Mouse (Mus musculus) embryonic facial prominence, embryonic 14.5 days (tissue): ENCODE results near the gene Grasp. TPM values are rescaled to one million over a fixed set of nuclear protein-coding genes. Genes with fewer than 3 reads are reported as not detected.

Source experiments
- ATAC-seq: fragments of 200-750 bp; cut with Nextera tagmentation; 2 replicates; pipeline ENCODE4 v1.8.0; 2017; ENCODE audit warnings: low read depth, moderate number of reproducible peaks, moderate TSS enrichment
- DNase-seq: peaks from one replicate; pipeline ENCODE4 v3.0.0-alpha.2; 2015; ENCODE audit warnings: low spot score
- H3K27ac ChIP-seq: fragments of 300-500 bp; sonication (generic); replicated peaks from 2 replicates; pipeline ENCODE4 v1.5.1; 2014; ENCODE audit warnings: low read depth, mild to moderate bottlenecking, low read length, moderate library complexity
- H3K27me3 ChIP-seq: fragments of 300-500 bp; sonication (generic); replicated peaks from 2 replicates; pipeline ENCODE4 v1.6.1; 2014; ENCODE audit warnings: low read length; ENCODE audit not compliant: control insufficient read depth, insufficient read depth
- H3K36me3 ChIP-seq: fragments of 300-500 bp; sonication (generic); 2 replicates; pipeline ENCODE4 v1.6.1; 2014; ENCODE audit warnings: low read length, mixed read lengths; ENCODE audit not compliant: control insufficient read depth, insufficient read depth
- H3K4me1 ChIP-seq: fragments of 300-500 bp; sonication (generic); 2 replicates; pipeline ENCODE4 v1.6.1; 2014; ENCODE audit warnings: antibody characterized with exemption, low read length; ENCODE audit not compliant: control insufficient read depth, insufficient read depth
- H3K4me2 ChIP-seq: fragments of 300-500 bp; sonication (generic); 2 replicates; pipeline ENCODE4 v1.6.1; 2014; ENCODE audit warnings: low read depth, mild to moderate bottlenecking, low read length, moderate library complexity, mixed read lengths
- H3K4me3 ChIP-seq: fragments of 300-500 bp; sonication (generic); 2 replicates; pipeline ENCODE4 v1.5.1; 2014; ENCODE audit warnings: low read depth, mild to moderate bottlenecking, low read length
- H3K9ac ChIP-seq: fragments of 300-500 bp; sonication (generic); 2 replicates; pipeline ENCODE4 v1.6.1; 2014; ENCODE audit warnings: low read depth, mild to moderate bottlenecking, low read length, moderate library complexity, mixed read lengths
- H3K9me3 ChIP-seq: fragments of 300-500 bp; sonication (generic); 2 replicates; pipeline ENCODE4 v1.6.1; 2016; ENCODE audit warnings: low read length; ENCODE audit not compliant: control insufficient read depth
- WGBS: fragments of 180-500 bp; shearing (Covaris S2); extraction: QIAGEN DNeasy Blood & Tissue Kit; methylation state at CpG from one replicate; pipeline ENCODE4 v1.1.7; 2014; 5-methylcytosine and 5-hydroxymethylcytosine counted together
- polyA plus RNA-seq: library from polyadenylated mRNA; unstranded; fragments of >200 nt; fragmentation: Nextera tagmentation; extraction: Ambion mirVana; gene quantifications from 2 replicates; pipeline ENCODE4 v1.2.1, GENCODE M21; 2014

The Grasp gene
- polyA plus RNA-seq, 1 experiment from 2014 or later = 7.9 TPM

GRCm38 (mm10) chr15:101191459-101192259, 32.3 kb upstream of the Grasp start:
- no peak overlapping the region for H3K4me3 ChIP-seq
- H3K4me1 ChIP-seq = peaks cover 12% of the 10 kb centered on the region
- peak; percentile 71 for DNase-seq
- no peak overlapping the region for H3K9ac ChIP-seq
- H3K27ac ChIP-seq = no peak overlapping the region; the same call in 1 of the 2 replicates
- H3K4me2 ChIP-seq = no peak overlapping the region
- no peaks in the 10 kb centered on the region for H3K9me3 ChIP-seq
- ATAC-seq = peak; percentile 35; the same call in 1 of the 2 replicates
- 42% methylated on average over 13 of the region's 13 CpGs for whole genome bisulfite sequencing
- H3K27me3 ChIP-seq = no peaks in the 10 kb centered on the region
- H3K36me3 ChIP-seq = peaks cover 29% of the 10 kb centered on the region

- ATAC-seq (no peak), DNase-seq (no peak)
These were observed 31.7 kb upstream of the Grasp start for GRCm38 (mm10) chr15:101192260-101192640.

GRCm38 (mm10) chr15:101192651-101193050, 31.3 kb upstream of the Grasp start:
- Histone ChIP-seq H3K4me2 (no peak overlapping the region), H3K36me3 (peaks cover 39% of the 10 kb centered on the region), H3K27me3 (no peaks in the 10 kb centered on the region), H3K27ac (no peak overlapping the region), H3K9me3 (no peaks in the 10 kb centered on the region), H3K4me3 (no peak overlapping the region), H3K4me1 (peaks cover 12% of the 10 kb centered on the region), H3K9ac (no peak overlapping the region)
- ATAC-seq = no peak
- WGBS = 82% methylated on average over 7 of the region's 7 CpGs
- no peak for DNase-seq

More at GRCm38 (mm10) chr15:101192260-101192640, 31.7 kb upstream of the Grasp start:
- no peaks in the 10 kb centered on the region for H3K27me3 ChIP-seq
- 53% methylated on average over 7 of the region's 7 CpGs for WGBS
- H3K9ac ChIP-seq = no peak overlapping the region
- peaks cover 35% of the 10 kb centered on the region for H3K36me3 ChIP-seq
- H3K4me2 ChIP-seq = no peak overlapping the region
- H3K9me3 ChIP-seq = no peaks in the 10 kb centered on the region
- H3K4me1 ChIP-seq = peaks cover 12% of the 10 kb centered on the region
- H3K4me3 ChIP-seq = no peak overlapping the region
- H3K27ac ChIP-seq = no peak overlapping the region

- ATAC-seq (no peak), DNase-seq (no peak)
- Histone ChIP-seq H3K4me2 (no peak overlapping the region), H3K27ac (no peak overlapping the region), H3K27me3 (no peaks in the 10 kb centered on the region), H3K36me3 (peaks cover 46% of the 10 kb centered on the region), H3K4me3 (no peak overlapping the region), H3K4me1 (peaks cover 12% of the 10 kb centered on the region), H3K9ac (no peak overlapping the region), H3K9me3 (no peaks in the 10 kb centered on the region)
- 91% methylated on average over 6 of the region's 6 CpGs for WGBS
These were observed 30.0 kb upstream of the Grasp start for GRCm38 (mm10) chr15:101193971-101194370.

GRCm38 (mm10) chr15:101194951-101195823, 28.8 kb upstream of the Grasp start:
- Histone ChIP-seq H3K27ac (no peak overlapping the region), H3K4me1 (peaks cover 12% of the 10 kb centered on the region), H3K9ac (no peak overlapping the region), H3K4me2 (no peak overlapping the region), H3K9me3 (no peaks in the 10 kb centered on the region), H3K36me3 (peaks cover 56% of the 10 kb centered on the region), H3K4me3 (no peak overlapping the region), H3K27me3 (no peaks in the 10 kb centered on the region)
- DNase-seq = no peak
- 83% methylated on average over 16 of the region's 16 CpGs for WGBS
- ATAC-seq = no peak

- 93% methylated on average over 8 of the region's 8 CpGs for whole genome bisulfite sequencing
- no peak for ATAC-seq
- H3K4me2 ChIP-seq = no peak overlapping the region
These were observed 27.8 kb upstream of the Grasp start for GRCm38 (mm10) chr15:101196079-101196795.

GRCm38 (mm10) chr15:101196961-101197360, 27.0 kb upstream of the Grasp start:
- peaks cover 4% of the 10 kb centered on the region for H3K4me1 ChIP-seq
- ATAC-seq (no peak), DNase-seq (no peak)
- H3K4me2 ChIP-seq = no peak overlapping the region
- H3K27ac ChIP-seq = no peak overlapping the region
- H3K9ac ChIP-seq = no peak overlapping the region
- 0 out of 2 replicates have a peak, but pooled peaks cover 4% of the 10 kb centered on the region for H3K9me3 ChIP-seq
- H3K27me3 ChIP-seq = no peaks in the 10 kb centered on the region
- H3K36me3 ChIP-seq = peaks cover 74% of the 10 kb centered on the region
- H3K4me3 ChIP-seq = no peak overlapping the region

More at GRCm38 (mm10) chr15:101196079-101196795, 27.8 kb upstream of the Grasp start:
- Histone ChIP-seq H3K4me1 (peaks cover 12% of the 10 kb centered on the region), H3K27ac (no peak overlapping the region), H3K36me3 (peaks cover 66% of the 10 kb centered on the region), H3K4me3 (no peak overlapping the region), H3K9ac (no peak overlapping the region), H3K27me3 (no peaks in the 10 kb centered on the region), H3K9me3 (0 out of 2 replicates have a peak, but pooled peaks cover 4% of the 10 kb centered on the region)
- no peak for DNase-seq

- H3K27ac ChIP-seq = no peak overlapping the region
- 86% methylated on average over 15 of the region's 15 CpGs for WGBS
- no peaks in the 10 kb centered on the region for H3K27me3 ChIP-seq
- no peak for DNase-seq
- ATAC-seq = peak; percentile 27; the same call in 1 of the 2 replicates
- 0 out of 2 replicates have a peak, but pooled peaks cover 4% of the 10 kb centered on the region for H3K9me3 ChIP-seq
- H3K4me3 ChIP-seq = no peak overlapping the region
- no peaks in the 10 kb centered on the region for H3K4me1 ChIP-seq
- H3K4me2 ChIP-seq = no peak overlapping the region
- peaks cover 80% of the 10 kb centered on the region for H3K36me3 ChIP-seq
- H3K9ac ChIP-seq = no peak overlapping the region
These were observed 26.4 kb upstream of the Grasp start for GRCm38 (mm10) chr15:101197497-101198179.
